24 mouse cellular contexts compared by ENCODE assay signal in genomic region chr17:35571477-35571876, GRCm38 (mm10). TPM values are rescaled to one million over a fixed set of nuclear protein-coding genes. Genes with fewer than 3 reads are reported as not detected.
"Had no signal": no experiment of that assay in that cellular context is flagged by ENCODE, and none has a peak within 500 bp of the region (broad histone marks: within the 10 kb centered on the region; RNA-seq: fewer than 3 reads in every experiment).

No protein-coding gene starts in this region.

- DNase-seq: kidney, adult 8-10 months; kidney, postnatal 36 days; layer of hippocampus, adult 9-11 months; layer of hippocampus, postnatal 36 days; liver, postnatal 0 days; lung, postnatal 36 days; midbrain, embryonic 14.5 days; spleen, adult 18-20 months; thymus, adult 2 months; thymus, postnatal 25 days had no signal

- ATAC-seq: intestine, embryonic 16.5 days; liver, embryonic 12.5 days; liver, postnatal 0 days had no signal

- H3K9me3 ChIP-seq: neural tube, embryonic 12.5 days had no signal

- H3K4me1 ChIP-seq: liver, embryonic 12.5 days had no signal

- H3K36me3 ChIP-seq: liver, embryonic 12.5 days; neural tube, embryonic 12.5 days had no signal

- H3K4me3 ChIP-seq: liver, embryonic 12.5 days; neural tube, embryonic 12.5 days had no signal

- H3K9ac ChIP-seq: liver, embryonic 12.5 days; liver, postnatal 0 days; neural tube, embryonic 12.5 days had no signal

- H3K27ac ChIP-seq: liver, embryonic 12.5 days; neural tube, embryonic 12.5 days had no signal

- H3K4me2 ChIP-seq: liver, embryonic 12.5 days; neural tube, embryonic 12.5 days had no signal

RNA-seq across cellular contexts. Expression of gene 2300002M23Rik, which starts 4.2 kb away (rescaled TPM):
- total RNA-seq: layer of hippocampus, adult 18-20 months; layer of hippocampus, postnatal 36 days; left cerebral cortex, adult 8-10 months; left cerebral cortex, postnatal 36 days; megakaryocyte progenitor cell, adult 5-6 weeks; monocyte, adult 5-6 weeks; neutrophil, adult 5-6 weeks had no signal
- polyA plus RNA-seq: intestine, embryonic 16.5 days; kidney, embryonic 16.5 days; liver, embryonic 12.5 days; liver, postnatal 0 days; midbrain, embryonic 14.5 days; neural tube, embryonic 12.5 days; stomach, embryonic 14.5 days; testis, adult 2 months; urinary bladder, adult 2 months had no signal

RNA-seq across cellular contexts. Expression of gene Cdsn, which starts 19.5 kb away (rescaled TPM):
- total RNA-seq: megakaryocyte progenitor cell, adult 5-6 weeks; monocyte, adult 5-6 weeks; neutrophil, adult 5-6 weeks had no signal
- polyA plus RNA-seq: liver, embryonic 12.5 days; liver, postnatal 0 days; neural tube, embryonic 12.5 days had no signal

RNA-seq across cellular contexts. Expression of gene Sfta2, which starts 29.9 kb away (rescaled TPM):
- total RNA-seq: layer of hippocampus, adult 18-20 months; layer of hippocampus, postnatal 36 days; left cerebral cortex, adult 8-10 months; left cerebral cortex, postnatal 36 days; megakaryocyte progenitor cell, adult 5-6 weeks; monocyte, adult 5-6 weeks; neutrophil, adult 5-6 weeks had no signal
- polyA plus RNA-seq: limb, embryonic 14.5 days; liver, embryonic 12.5 days; liver, postnatal 0 days; midbrain, embryonic 14.5 days; neural tube, embryonic 12.5 days; testis, adult 2 months; urinary bladder, adult 2 months had no signal

RNA-seq across cellular contexts. Expression of gene Psors1c2, which starts 38.5 kb away (rescaled TPM):
- total RNA-seq: megakaryocyte progenitor cell, adult 5-6 weeks; monocyte, adult 5-6 weeks; neutrophil, adult 5-6 weeks had no signal
